Mouse (Mus musculus): ENCODE measurements at regions not wholly inside any gene's neighbourhood (a gene's known extent, or its start where the extent isn't known, plus 50 kb on each side); places are given as distances from the start of the nearest gene placed in this dataset.

DNA sequence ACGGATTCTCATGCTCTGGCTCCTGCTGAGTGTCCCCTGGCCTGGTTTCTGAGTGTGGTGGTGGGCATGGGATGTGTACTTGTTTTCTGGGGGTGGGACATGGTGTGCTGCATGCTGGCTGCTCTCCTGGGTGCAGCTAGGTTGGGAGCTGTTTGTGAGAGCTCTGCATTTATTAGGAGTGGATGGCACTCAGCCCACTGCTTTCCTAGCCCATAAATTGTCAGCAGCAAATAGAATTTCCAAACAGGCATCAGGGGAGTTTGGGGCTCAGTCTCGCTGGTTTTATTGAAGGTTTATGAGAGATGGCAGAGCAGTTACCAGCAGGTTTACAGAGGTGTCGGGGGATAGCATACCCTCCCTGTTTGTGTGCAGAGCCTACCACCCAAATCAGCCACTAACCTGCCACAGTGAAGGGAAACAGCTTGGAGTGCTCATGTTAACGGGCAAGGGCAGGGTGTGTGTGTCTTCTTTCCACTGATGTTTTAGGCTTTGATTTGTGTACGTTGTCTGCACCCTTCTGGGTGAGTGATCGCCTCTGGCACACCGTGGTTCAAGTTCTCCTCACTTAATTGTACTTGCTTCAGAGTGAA is 372.6 kb downstream of the Eipr1 start:
- DNase-seq: no peak

DNA sequence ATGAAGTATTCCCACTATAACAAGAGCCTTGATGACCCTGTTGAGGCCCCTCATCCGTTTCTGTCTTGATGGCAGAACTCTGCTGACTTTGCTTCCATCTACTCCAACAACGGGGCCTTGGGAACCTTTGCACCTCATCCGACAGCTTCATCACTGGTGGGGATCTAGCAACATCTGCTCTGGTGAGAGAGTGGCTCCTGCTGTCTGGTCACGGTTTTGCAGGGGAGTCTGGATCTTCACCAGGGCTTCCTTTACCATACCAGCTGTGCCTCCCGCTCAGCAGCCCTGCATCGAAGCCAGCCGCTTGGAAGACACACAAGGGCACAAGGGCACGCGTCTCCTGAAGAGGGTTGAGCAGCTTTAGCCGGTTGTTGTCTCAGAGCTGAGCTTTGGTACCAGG is 377.2 kb downstream of the Eipr1 start:
- DNase-seq: no peak

DNA sequence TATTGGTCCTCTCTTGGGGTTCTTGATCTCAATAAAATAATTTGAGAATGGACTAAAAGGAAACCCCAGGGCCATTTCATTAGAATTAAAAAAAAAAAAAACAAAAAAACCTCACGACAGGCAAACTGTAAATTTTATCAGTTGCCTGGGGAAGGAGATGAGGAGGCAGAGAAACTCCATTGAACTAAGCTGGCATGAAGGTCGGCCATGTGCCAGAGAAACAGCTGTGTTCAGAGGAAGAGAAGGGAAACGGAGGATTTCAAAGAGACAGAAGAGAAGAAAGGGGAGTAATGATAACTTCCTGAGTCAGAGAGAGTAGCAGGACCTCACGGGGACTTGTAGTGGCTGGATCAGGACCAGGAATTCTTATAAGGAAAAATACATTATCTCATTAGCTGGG is 377.7 kb downstream of the Eipr1 start:
- no peak for DNase-seq

DNA sequence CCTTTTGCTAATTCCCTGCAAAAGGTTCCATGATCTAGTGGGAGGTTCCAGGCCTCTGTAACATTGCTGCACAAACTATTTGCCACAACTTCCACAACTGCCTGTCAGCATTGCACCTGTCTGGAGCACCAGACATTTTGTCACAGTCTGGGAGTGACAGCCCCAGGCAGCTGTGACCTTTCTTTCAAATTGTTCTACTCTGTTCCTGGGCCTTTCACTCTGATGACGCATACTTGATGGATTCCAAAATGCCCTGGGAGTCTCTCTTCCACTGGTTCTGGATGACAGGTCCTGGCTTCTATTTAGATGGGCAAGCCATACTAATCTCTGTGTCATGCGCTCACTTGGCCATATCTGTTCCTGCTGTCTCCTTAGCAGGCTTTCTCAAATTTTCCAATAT is 382.7 kb downstream of the Eipr1 start:
- DNase-seq: no peak

DNA sequence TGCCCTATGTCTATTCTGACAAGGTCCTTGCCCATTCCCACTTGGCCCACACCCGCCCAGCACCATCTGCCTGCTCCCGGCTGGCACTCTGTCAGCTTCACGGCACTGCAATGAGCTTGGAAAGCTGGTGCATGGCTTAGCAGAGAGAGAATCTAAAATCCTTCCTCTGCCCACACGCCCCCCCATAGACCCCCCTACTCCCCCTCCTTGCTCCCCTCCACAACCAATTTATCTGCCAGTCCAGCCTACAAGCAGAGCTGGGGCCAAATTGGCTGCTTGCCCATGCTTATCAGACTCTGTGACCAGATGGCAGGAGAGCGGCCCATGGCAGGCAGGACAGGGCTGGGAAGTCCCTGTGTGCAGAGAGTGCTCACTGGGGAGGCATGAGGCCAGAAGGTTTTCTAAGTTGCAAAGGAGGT is 385.3 kb downstream of the Eipr1 start:
- DNase-seq: peak; percentile 93

DNA sequence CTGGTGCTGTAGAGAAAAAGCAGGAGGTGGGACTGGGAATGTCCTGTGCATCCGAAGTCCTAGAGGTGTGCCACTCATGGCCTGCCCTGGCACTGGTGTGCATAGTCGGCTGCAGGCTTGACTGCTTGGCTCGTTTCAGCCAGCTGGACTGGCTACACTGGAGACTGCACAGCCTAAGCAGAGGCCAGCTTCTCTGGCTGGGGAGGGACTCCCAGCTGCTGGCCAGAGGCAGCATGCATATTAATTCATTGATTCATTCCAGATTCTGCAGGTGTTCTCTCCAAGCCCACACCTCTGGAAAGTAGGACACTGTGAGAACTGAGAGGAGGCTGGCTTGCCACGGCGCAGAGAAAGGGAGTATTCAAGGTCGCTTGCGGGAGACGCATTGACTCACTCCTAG is 385.9 kb downstream of the Eipr1 start:
- DNase-seq: peak; percentile 55 to 60

DNA sequence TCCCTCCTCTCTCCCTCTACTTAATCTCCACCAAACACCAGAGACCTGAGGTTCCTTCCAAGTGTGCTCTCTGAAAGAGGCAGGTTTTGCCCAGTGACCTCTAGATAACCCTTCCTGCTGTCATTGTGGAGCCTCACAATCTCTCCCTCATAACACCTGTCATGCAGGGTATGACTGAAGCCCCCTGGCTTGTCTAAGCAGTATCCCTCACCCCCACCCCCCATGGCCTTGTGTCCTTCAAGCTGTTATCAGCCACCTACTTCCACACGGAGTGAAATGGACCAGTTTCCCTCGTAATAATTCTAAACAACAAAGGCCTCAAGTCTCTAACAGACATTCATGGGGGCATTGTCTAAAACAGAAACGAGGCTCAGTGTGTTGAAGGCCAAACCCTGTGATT is 387.6 kb upstream of the Myt1l start:
- DNase-seq: peak in 1 of 2 experiments; percentile 41

DNA sequence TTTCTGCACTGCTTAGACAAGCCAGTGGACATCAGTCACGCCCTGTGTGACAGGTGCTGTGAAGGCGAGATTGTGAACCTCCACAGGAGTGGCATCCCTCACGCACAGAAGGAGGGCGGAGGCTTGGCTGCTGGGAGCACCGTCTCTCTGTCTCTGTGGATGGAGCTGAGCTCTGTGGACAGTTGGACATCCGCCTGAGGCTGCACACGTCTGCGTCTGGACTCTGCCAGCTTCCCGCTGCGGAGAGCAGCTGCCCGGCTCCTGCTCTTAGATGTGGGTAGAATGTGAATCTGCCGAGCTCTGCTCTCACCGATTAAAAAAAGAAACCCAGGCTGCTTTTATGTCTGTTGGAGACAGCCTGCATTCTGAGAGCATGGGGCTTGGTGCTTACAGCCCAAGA is 387.1 kb upstream of the Myt1l start:
- DNase-seq: peak; percentile 91 to 94

DNA sequence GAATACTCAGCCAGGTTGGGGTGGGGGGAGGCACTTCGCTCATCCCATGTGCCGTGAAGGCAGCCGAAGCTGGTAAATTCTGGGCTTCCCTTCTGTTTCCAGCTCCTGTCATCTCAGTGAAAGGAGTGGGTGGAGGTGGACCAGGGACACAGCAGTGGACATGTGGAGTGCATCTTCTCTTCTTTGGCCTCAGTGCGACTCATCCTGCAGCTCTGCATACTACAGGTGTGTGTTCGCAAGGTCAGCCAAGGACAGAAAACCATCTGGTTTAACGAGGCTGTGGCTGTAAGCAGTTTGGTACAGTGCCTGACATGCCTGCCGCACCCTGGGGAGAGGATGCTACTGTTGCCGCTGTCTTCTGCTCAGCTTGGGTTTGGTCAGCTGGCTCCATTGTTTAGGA is 386.3 kb upstream of the Myt1l start:
- DNase-seq: peak; percentile 42 to 56

DNA sequence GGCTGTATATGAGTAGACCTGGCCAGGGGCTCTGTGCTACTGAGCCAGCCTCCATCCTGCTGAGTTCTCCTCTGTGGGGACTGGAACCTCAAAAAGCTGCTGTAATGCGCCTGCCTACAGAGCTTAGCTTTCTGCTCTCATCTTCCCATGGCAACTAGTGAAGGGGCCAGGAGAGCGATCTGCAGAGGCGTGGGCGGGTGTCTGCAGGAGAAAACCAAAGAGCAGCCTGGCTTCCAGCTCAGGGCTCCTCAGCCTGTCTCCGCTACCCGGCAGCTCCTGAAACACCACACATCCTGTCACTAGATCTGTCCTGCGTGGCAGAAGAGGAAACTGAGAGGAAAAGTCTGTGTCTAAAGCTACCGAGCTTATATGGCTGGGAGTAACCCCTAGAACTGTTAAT is 384.9 kb upstream of the Myt1l start:
- peak; percentile 59 to 63 for DNase-seq

DNA sequence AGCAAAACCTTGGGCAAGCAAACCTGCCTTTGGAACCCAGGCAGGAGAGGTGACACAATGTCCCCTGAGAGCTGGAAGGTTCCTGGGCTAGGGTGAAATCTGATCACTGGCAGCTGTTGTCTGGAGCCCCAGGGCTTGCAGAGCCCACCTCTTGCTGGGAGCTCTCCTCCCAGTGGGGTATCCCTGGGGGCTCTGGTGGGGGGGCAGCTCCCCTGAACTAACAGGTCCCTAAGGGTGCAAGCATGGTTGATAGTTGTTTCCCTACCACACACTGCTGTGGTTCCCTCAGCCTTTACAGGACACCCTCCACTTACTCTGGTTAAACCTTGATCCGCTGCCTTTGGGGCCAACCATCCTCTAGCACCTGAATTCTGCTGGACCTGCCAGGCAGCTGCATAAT is 367.3 kb upstream of the Myt1l start:
- no peak for DNase-seq

DNA sequence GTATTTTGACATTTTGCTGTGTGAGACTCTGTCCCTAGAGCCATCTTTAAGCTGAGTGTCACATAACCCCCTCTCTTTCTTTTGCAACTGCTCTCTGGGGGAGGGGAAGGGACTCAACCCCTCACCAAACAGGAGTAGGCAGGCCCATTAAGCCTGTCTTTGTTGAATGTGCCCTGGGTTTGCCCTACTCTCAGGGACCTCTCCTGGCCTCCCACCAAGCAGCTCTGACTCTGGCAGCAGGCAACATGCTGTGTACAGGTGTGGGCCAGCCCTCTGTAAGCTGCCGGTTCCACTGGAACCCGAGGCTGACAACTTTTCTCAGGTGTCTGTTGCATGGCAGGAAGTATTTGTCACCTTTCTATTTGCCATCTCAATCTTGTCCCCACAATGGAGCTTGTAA is 366.6 kb upstream of the Myt1l start:
- no peak for DNase-seq

DNA sequence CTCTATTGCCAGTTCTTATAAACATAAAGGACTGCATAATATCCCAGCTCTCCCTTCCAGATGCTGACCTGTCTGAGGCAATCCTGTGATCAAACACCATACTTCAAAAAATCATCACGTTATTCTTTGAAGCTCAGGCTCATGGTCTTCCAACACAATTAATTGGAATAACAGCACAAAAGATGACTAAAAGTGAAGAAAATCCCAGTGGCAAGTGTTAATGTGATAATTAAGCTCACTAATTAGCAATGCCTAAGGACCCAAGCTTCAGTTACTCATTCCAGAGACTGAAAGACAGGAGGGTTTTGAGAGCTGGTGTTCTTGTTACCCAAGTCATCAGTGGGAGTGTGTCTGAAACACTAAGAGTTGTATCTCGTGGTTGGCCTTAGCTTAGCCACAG is 363.5 kb upstream of the Myt1l start:
- no peak for DNase-seq

DNA sequence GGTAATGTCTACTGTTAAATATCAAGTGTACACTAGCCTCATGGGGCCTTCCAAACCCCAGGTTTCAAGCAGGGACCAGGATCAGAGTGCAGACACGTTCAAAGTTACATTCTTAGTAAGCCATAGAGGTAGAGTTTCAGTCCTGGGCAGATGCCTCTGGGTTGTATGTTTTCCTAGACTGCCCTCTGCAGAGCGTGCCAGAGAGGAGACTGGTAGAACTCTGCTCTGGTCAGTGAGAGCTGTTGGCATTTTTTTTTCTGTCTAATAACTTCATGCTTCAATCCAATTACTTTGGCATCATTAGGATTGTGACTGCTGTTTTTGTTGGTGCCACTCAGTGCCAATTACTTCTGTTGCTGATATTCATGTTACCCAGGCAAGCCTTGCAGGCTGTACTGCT is 361.9 kb upstream of the Myt1l start:
- DNase-seq: peak in 1 of 2 experiments; percentile 28

DNA sequence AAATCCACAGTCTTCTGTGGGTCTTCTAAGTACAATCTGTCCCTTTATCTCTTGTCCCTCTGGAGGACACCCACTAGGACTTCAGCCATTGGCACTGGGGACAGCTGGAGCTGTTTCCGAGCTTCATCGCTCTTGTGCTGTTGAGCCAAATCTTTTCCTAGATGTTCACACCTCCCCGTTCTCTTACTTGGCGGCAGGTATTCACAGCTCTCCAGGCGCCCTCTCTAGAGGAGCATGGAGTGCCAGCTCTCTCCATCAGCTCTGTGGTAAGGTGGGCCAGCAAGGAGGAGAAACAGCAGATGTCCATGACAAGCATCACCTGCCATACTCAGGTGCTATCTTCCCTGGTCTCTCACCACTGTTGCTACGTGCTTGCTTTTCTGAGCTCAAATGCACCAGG is 360.3 kb upstream of the Myt1l start:
- peak; percentile 32 to 46 for DNase-seq

DNA sequence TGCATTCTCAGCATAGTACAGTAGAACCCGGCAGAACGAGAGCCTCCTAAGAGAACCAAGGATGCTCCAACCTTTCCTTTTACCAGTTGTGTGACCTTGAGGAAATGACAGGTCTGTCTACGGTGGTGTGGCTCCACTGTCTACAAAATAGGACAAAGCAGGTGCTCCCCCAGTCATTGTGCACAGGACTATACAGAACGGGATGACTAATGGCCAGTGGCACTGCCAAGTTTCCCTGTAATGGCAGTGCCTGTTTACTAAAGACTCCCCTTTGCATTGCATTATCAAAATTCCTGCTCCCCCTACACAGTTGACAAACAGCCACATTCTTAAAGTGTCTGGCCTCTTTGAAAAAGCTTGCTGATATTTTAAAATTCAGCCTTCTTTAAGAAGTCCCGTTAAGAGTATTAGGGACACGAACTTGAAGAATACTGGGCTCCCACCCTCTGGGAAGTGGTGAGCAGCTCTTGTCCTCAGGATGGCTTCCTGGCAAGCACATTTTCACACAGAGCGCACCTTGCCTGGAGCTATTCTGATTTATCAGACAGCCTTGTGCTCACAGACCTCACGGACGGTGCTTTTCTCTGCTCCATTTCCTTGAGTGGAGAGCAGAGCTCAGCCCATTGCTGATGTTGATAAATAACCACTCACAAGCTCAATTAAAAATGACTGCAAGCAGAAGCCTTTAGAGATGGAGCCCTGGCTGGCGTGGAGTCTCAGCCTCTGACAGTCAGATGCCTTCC is 352.3 kb upstream of the Myt1l start:
- no peak for DNase-seq

DNA sequence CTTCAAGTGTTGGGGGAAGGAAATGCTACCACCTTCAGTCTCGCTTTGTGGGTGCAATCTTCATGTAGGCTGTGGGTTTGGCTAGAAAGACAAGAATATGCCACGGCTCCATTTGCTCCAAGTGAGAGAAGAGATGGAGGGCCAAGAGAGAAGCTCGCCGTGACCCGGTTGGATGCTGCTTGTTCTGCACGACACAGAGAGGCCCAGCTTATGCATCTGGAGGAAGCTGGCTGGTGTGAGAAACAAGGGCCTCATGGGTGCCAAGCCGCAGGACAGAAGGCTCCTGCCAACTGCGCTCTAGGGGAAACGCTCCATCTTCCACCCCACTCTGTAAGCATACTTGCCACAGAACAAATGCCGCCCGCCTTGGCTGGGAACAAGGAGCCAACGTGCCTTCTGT is 351.0 kb upstream of the Myt1l start:
- no peak for DNase-seq

DNA sequence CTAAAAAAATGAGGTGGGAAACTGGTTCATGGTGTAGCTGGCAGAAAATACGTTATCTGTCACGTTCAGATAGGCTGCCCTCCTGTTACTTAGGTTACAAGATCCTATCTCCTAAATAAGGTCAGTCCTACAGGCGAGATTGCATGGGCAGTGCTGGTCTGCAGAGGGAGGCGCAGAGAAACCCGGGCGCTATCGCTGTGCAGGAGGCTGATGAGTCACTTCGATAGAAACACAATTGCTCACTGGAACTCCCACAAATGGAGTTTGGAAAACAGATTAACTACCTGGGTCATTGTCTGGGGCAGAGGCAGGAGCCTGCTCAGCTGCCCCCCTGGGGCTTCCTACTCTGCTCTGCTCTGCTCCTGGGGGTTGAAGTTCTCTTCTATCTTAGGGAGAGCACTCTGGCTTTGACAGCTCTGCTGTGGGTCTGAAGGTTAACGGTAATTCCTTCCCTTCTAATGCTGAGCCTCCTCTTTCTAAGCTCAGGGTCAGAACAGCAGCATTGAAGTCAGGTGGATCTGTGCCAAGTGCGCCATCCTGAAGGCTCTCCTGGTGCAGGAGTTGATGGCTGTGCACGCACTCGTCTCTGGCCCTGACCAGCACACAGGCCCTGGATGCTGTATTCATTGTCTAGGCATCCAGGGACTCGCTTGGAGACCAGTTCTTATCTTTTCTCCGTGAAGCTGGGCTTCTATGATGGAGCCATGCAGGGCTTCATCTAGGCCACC is 349.9 kb upstream of the Myt1l start:
- no peak for DNase-seq

DNA sequence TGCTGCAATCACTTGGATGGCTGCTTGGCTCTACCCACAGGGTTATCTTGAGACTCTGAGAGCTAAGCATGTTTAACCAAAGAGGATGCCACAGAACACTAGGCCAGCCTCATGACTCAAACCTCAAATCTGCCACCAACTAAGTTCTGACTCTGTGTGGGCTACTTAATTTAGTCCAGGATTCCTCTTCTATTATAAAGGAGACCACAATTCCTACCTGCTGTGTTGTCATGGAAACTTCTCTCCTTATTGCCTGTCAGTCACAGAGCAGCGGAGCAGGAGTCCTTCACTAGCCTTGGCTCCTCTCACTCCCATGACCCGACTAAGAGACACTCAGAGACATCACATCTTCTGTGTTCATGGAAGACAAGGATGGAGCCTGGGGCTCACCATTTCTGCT is 348.8 kb upstream of the Myt1l start:
- no peak for DNase-seq

DNA sequence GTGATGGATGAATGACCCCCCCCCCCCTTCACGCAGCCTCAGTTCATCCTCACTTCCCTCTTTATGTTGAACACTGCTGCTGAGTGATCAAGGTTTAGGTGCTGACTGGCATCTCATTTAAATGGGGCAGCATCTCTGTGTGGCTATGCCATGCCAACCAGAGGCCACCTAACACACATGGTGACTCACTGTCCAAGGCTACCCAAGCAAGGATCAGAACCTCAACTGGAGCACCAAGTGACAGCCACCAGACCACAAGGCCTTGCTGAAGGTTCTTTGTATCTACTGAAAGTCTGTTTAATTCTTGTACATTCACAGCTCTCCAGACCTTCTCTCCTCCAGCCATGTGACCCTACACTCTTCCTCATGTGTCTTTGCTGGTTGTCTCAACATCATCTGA is 347.6 kb upstream of the Myt1l start:
- DNase-seq: no peak

DNA sequence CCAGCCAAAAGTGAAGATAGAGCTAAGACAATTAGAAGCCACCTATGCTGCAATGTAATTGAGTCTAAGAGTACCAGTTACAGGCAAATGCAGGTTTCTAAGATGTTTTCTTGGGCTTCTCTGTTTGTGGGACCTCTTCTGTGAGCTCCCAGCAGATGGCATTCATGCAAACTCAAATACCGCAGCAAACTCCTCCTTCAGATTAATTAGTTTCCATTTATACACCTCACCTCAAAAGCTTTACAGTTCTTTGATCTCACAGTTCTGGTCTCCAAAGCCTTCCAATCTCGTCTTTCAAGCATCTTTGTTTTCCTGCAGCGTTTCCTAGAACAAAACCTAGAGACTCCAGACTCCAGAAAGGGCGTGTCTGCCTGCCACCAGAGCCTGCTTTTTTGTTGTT is 340.6 kb upstream of the Myt1l start:
- no peak for DNase-seq

DNA sequence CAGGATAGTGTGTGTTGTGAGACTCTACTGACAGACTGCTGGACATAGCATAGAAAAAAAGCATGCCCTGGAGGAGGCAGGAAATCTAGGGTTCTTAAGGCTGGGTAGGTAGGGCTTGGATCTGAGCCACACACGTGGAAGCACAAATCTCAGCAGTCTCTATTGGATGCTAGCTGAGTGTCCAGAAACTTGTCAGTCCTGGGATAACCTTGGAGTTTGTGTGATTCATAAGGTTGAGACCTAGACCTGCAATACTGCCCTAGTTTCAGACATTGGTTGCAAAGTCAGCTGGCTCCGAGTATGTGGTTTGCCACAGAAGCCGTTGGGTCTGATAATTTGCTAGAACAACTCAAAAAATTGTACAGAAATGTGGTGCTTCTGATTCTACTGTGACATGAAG is 335.8 kb upstream of the Myt1l start:
- no peak for DNase-seq

DNA sequence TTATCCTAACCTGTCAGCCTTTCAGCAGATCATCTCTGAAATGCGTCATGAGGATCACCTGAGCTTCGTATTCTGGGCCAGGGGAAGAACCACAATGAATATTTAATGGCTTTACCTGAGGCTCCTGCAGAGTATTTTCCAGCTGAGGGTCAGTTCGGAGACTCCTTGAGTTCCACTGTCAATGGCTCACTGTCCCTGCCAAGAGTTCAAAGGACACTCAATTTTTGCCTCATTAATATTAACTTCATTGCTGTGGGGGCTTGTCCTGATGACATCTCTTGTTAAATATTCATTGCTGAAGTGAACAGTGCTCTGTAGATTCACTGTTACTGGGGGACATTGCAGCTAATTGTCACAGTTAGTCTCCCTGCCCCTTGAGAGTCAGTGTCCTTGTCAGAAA is 316.2 kb upstream of the Myt1l start:
- DNase-seq: no peak

DNA sequence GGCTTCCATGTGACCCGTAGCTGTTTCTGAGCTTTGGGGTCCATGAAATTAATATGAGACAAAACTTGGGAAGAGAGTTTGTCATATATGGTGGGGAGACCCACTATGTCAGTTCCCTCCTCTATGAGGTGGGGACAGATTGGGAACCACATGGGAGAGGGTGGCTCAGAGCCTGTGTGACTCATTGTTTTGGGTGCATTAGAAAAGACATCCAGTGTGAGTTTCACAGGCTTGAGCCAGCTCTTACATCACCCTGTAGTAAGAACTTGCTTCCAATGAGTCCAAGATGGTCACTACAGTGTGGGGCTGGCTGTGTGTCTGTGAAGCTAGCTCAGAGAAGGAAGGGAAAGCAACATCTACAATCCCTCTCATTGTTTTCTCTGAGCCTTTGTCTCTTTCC is 314.6 kb upstream of the Myt1l start:
- no peak for DNase-seq

Measured in cerebellum, postnatal 25 days (tissue).